8 mouse cellular contexts compared by ENCODE assay signal in the genomic region with DNA sequence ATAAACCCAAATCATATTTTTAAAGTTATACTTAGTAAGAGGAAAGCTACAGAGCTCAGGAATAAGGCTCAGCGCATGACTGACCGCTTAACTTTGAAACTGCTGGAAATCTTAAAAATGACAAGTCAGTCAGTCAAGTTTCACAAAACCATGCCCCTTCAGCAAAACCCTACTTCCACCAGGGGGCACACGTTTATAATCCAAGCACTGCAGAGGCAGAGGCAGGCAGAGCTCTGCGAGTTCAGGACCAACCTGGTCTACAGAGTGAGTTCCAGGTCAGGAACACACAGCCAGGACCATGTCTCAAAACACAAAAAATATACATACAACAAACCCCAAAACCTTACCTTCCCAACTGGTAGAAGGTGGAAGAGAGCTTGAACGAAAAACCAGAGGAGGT. TPM values are rescaled to one million over a fixed set of nuclear protein-coding genes. Genes with fewer than 3 reads are reported as not detected.
A peak's percentile ranks its signal among the peaks of the same experiment; 100 is the strongest.
DNase-seq lines count a peak whose midpoint lies in the region; ATAC-seq lines count a peak whose summit lies in the region.

No protein-coding gene starts in this region.

- DNase-seq in adrenal gland, postnatal 10 days = peak; percentile 22
- DNase-seq in adrenal gland, postnatal 25 days = no peak
- peak; percentile 67 for DNase-seq in 416B (ENCODE audit: low read depth)
- no peak for DNase-seq in frontal cortex, adult 2 months (ENCODE audit: extremely low spot score in 1 of 2, low spot score in 1 of 2)
- DNase-seq in cerebellum, adult 11 months = no peak
- no peak for DNase-seq in heart, postnatal 14 days

- peak; percentile 56 for ATAC-seq in common myeloid progenitor, adult 5-6 weeks (replicated peaks; ENCODE audit: low read depth, poor library complexity, severe bottlenecking)
- 0 out of 2 replicates have a peak, but pooled peaks have one; percentile 47 for ATAC-seq in monocyte, adult 5-6 weeks (replicated peaks; ENCODE audit: insufficient number of reproducible peaks, low FRiP score, low TSS enrichment, poor library complexity, severe bottlenecking)

- intact Hi-C loops in heart, postnatal 14 days (cut with DNase I) = loop anchor here (5.0 kb wide), 1 partner anchor 54 kb away; no protein-coding TSS in a partner anchor

RNA-seq across cellular contexts. Expression of a gene that starts 14.5 kb away (rescaled TPM):
- 10 to 100 TPM; 35.9 to 36.6 TPM for total RNA-seq in adrenal gland, postnatal 10 days (2021)
- 21.8 and 28.4 TPM in 2 replicates for total RNA-seq in adrenal gland, postnatal 25 days (2021)
- total RNA-seq in common myeloid progenitor, adult 5-6 weeks (2017) = 187 and 212 TPM in 2 replicates
- total RNA-seq in monocyte, adult 5-6 weeks (2017) = 183 to 196 TPM (median 191 TPM) in 3 replicates
- polyA plus RNA-seq in frontal cortex, adult 2 months (2012; rRNA removed) = 11.5 and 14.1 TPM in 2 replicates
- 10 to 100 TPM; 26.5 to 34.2 TPM for total RNA-seq in heart, postnatal 14 days (2021)

Comparison
In these comparisons a context has a peak if more than half of its experiments do, and no peak if none do; other contexts are left out.
1. DNase-seq: peak in adrenal gland, postnatal 10 days (single experiment) and 416B (single experiment); none in adrenal gland, postnatal 25 days (single experiment), frontal cortex, adult 2 months (0 of 2), cerebellum, adult 11 months (single experiment) and heart, postnatal 14 days (0 of 2).